Mouse (Mus musculus): ENCODE measurements around the gene Zfp40. TPM values are rescaled to one million over a fixed set of nuclear protein-coding genes. Genes with fewer than 3 reads are reported as not detected.
"Not testable (repeated sequence)": the region's sequence is repeated elsewhere in the genome, so short reads cannot be mapped to it uniquely, and the experiment has no call there.

Gene Zfp40
- 10 to 100 TPM; 20.5 to 23.7 TPM for total RNA-seq (2021)
- long read RNA-seq, experiment 1, full-length matches to known transcripts = 8 of 10 reads
- long read RNA-seq, experiment 1, partial matches to known transcripts = 1 of 10 reads
- long read RNA-seq, experiment 1, other reads (novel, unspliced or antisense) = 1 of 10 reads
- long read RNA-seq, experiment 2, full-length matches to known transcripts = 9 of 11 reads
- long read RNA-seq, experiment 2, partial matches to known transcripts = 0 of 11 reads
- long read RNA-seq, experiment 2, other reads (novel, unspliced or antisense) = 2 of 11 reads

- H3K27ac ChIP-seq = peak within 1 kb of the TSS; percentile 91
Measured at GRCm38 (mm10) chr17:23192453-23193379, at the start of gene Zfp40. TSS of gene Zfp40 (minus strand) at chr17:23193252.

GRCm38 (mm10) chr17:23218320-23218719, 25.3 kb upstream of the Zfp40 start:
- no peak for DNase-seq (ENCODE audit: low spot score in 2 of 2)
- Histone ChIP-seq H3K27ac (no peak overlapping the region), H3K4me3 (no peak overlapping the region)
- no peak for TF ChIP-seq CTCF (conservative IDR thresholded peaks at IDR 0.05)

More at GRCm38 (mm10) chr17:23192453-23193379, at the start of gene Zfp40:
- H3K4me3 ChIP-seq = peak within 1 kb of the TSS; percentile 71
- peak; percentile 91 to 92 for DNase-seq (ENCODE audit: low spot score in 2 of 2)
- TF ChIP-seq CTCF (conservative IDR thresholded peaks at IDR 0.05) = no peak

- not testable (repeated sequence) for H3K27ac ChIP-seq, H3K4me3 ChIP-seq
- peak; percentile 76 for TF ChIP-seq CTCF (conservative IDR thresholded peaks at IDR 0.05)
- peak in 1 of 2 experiments; percentile 11 for DNase-seq (ENCODE audit: low spot score in 2 of 2)
Measured at GRCm38 (mm10) chr17:23199856-23200255, 6.8 kb upstream of the Zfp40 start.

- peak overlapping the region; percentile 71 for H3K4me3 ChIP-seq
- peak; percentile 35 to 49 for DNase-seq (ENCODE audit: low spot score in 2 of 2)
- peak overlapping the region; percentile 60 for H3K27ac ChIP-seq
- peak; percentile 30 for TF ChIP-seq CTCF (conservative IDR thresholded peaks at IDR 0.05)
Measured at GRCm38 (mm10) chr17:23193441-23193840, 389 bp upstream of the Zfp40 start.

GRCm38 (mm10) chr17:23187680-23188079, 5.4 kb downstream of the Zfp40 start:
- H3K4me3 ChIP-seq = no peak overlapping the region
- H3K27ac ChIP-seq = no peak overlapping the region
- no peak for TF ChIP-seq CTCF (conservative IDR thresholded peaks at IDR 0.05)
- no peak for DNase-seq (ENCODE audit: low spot score in 2 of 2)

Other genes with a start within 250 kb of the Zfp40 start
- gene Vmn2r-ps130, start 132.1 kb downstream of the Zfp40 start, total RNA-seq (2021) = not detected
- not detected for gene Vmn2r114, start 119.3 kb upstream of the Zfp40 start, total RNA-seq (2021)
- gene Vmn2r115, start 150.5 kb upstream of the Zfp40 start, total RNA-seq (2021) = not detected
- not detected for gene Vmn2r116, start 191.4 kb upstream of the Zfp40 start, total RNA-seq (2021)